Mouse (Mus musculus): ENCODE results near the gene Spock1. TPM values are rescaled to one million over a fixed set of nuclear protein-coding genes. Genes with fewer than 3 reads are reported as not detected.

The Spock1 gene
- polyA plus RNA-seq, 1 experiment from 2014 or later: 1.2 TPM

- H3K27ac ChIP-seq: no peak overlapping the region
- peaks cover 14% of the 10 kb centered on the region for H3K4me1 ChIP-seq
- H3K36me3 ChIP-seq (replicated peaks): no peaks in the 10 kb centered on the region
- H3K9me3 ChIP-seq: no peaks in the 10 kb centered on the region
- no peaks in the 10 kb centered on the region; the same call in 1 of the 2 replicates for H3K27me3 ChIP-seq (ENCODE audit: poor library complexity, severe bottlenecking)
- no peak for DNase-seq (ENCODE audit: extremely low spot score, low spot score)
- no peak overlapping the region for H3K4me3 ChIP-seq
- 92% methylated on average over 10 of the region's 10 CpGs for WGBS
Observed at GRCm38 (mm10) chr13:57637080-57637572, 271.0 kb downstream of the Spock1 start.

- H3K9me3 ChIP-seq: no peaks in the 10 kb centered on the region
- no peaks in the 10 kb centered on the region for H3K36me3 ChIP-seq (replicated peaks)
- H3K4me1 ChIP-seq: peaks cover 14% of the 10 kb centered on the region
- H3K27ac ChIP-seq: no peak overlapping the region
- no peaks in the 10 kb centered on the region for H3K27me3 ChIP-seq (ENCODE audit: poor library complexity, severe bottlenecking)
- no peak overlapping the region for H3K4me3 ChIP-seq
- no peak for DNase-seq (ENCODE audit: extremely low spot score, low spot score)
- WGBS: 79% methylated on average over 10 of the region's 10 CpGs
Observed at GRCm38 (mm10) chr13:57636196-57637015, 271.7 kb downstream of the Spock1 start.

GRCm38 (mm10) chr13:57630532-57630931 is 277.6 kb downstream of the Spock1 start:
- peaks cover 7% of the 10 kb centered on the region for H3K4me1 ChIP-seq

GRCm38 (mm10) chr13:57628218-57628617 is 279.9 kb downstream of the Spock1 start:
- 81% methylated on average over 8 of the region's 8 CpGs for WGBS
- Histone ChIP-seq H3K27ac (no peak overlapping the region), H3K4me3 (no peak overlapping the region), H3K9me3 (no peaks in the 10 kb centered on the region), H3K27me3 (ENCODE audit: poor library complexity, severe bottlenecking) (no peaks in the 10 kb centered on the region), H3K36me3 (replicated peaks) (no peaks in the 10 kb centered on the region), H3K4me1 (peaks cover 3% of the 10 kb centered on the region)
- no peak for DNase-seq (ENCODE audit: extremely low spot score, low spot score)

More at GRCm38 (mm10) chr13:57630532-57630931, 277.6 kb downstream of the Spock1 start:
- no peak for DNase-seq (ENCODE audit: extremely low spot score, low spot score)
- 88% methylated on average over 4 of the region's 4 CpGs for WGBS
- Histone ChIP-seq H3K9me3 (no peaks in the 10 kb centered on the region), H3K27ac (no peak overlapping the region), H3K27me3 (ENCODE audit: poor library complexity, severe bottlenecking) (no peaks in the 10 kb centered on the region), H3K36me3 (replicated peaks) (no peaks in the 10 kb centered on the region), H3K4me3 (no peak overlapping the region)

- Histone ChIP-seq H3K4me1 (no peaks in the 10 kb centered on the region), H3K4me3 (no peak overlapping the region), H3K9me3 (no peaks in the 10 kb centered on the region), H3K36me3 (replicated peaks) (no peaks in the 10 kb centered on the region), H3K27me3 (ENCODE audit: poor library complexity, severe bottlenecking) (no peaks in the 10 kb centered on the region), H3K27ac (no peak overlapping the region)
- 90% methylated on average over 9 of the region's 9 CpGs for WGBS
- no peak for DNase-seq (ENCODE audit: extremely low spot score, low spot score)
Observed at GRCm38 (mm10) chr13:57626434-57626833, 281.7 kb downstream of the Spock1 start.

DNA sequence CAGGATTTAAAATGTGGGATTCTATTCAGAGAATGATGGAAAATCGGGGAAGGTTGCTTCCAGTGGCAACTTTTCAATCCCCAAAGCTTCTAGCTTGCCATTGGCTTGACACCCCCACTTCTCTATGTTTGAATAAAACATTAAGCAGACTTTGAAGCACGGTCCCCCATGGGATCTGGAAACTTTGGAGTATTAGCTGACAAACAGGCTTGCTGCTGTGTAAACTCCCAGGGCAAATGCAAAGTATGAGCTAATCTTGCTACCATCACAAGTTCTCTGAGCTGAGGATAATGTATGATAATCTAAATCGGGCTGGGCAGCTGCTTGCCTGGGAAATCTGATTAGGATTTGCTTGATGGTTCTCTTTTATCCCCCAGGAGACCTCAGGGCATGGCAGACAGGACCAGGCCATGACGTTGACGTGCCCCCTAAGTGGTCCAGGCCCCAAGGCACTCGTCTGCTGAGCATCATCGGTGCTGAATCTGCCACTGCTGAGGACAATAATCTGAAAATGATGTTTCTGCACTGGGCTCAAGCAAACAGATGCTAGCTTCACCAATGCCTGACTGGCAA is 284.1 kb downstream of the Spock1 start:
- DNase-seq (ENCODE audit: extremely low spot score, low spot score): no peak
- H3K36me3 ChIP-seq (replicated peaks): no peaks in the 10 kb centered on the region
- no peak overlapping the region for H3K4me3 ChIP-seq
- H3K27ac ChIP-seq: no peak overlapping the region
- 69% methylated on average over 7 of the region's 7 CpGs for WGBS
- no peaks in the 10 kb centered on the region for H3K4me1 ChIP-seq
- no peaks in the 10 kb centered on the region for H3K27me3 ChIP-seq (ENCODE audit: poor library complexity, severe bottlenecking)
- H3K9me3 ChIP-seq: no peaks in the 10 kb centered on the region

DNA sequence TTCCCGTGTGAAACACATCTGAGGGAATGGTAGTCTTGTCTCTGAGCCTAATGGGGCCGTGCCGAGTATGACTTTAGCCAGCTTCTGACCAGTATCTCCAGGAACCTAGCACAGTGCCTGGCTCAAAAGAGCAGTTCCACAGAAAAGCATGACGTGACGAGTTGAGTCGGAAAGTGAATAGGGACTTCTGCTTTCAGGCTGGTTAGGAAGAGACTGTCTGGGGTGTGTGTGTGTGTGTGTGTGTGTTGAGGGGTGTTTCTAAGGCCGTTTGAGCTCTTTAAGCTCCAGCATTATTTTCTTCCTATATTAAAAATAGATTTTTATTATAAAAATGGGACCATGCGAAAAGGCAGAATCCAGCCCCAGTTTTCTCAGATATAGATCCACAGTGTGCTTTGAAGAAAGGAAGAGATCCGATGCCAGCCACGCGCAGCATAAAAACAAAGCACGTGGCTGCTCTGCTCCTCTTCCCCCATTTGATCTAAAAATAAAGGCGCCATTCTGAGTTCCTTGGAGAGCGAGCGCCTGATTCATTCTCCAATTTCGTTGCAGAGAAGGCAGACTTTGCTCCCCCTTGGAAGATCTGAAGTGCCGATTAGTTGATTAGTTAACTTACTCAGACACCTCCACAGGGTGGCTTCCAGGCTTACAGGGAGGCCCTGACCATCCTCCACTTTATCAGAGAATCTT is 288.9 kb downstream of the Spock1 start:
- Histone ChIP-seq H3K4me3 (no peak overlapping the region), H3K36me3 (replicated peaks) (no peaks in the 10 kb centered on the region), H3K27me3 (ENCODE audit: poor library complexity, severe bottlenecking) (peaks cover 12% of the 10 kb centered on the region; the same call in 1 of the 2 replicates), H3K9me3 (no peaks in the 10 kb centered on the region), H3K4me1 (no peaks in the 10 kb centered on the region), H3K27ac (no peak overlapping the region)
- no peak for DNase-seq (ENCODE audit: extremely low spot score, low spot score)
- WGBS: 84% methylated on average over 17 of the region's 17 CpGs

- Histone ChIP-seq H3K27me3 (ENCODE audit: poor library complexity, severe bottlenecking) (peaks cover 48% of the 10 kb centered on the region), H3K9me3 (peaks cover 6% of the 10 kb centered on the region; the same call in 1 of the 2 replicates), H3K27ac (no peak overlapping the region), H3K4me3 (no peak overlapping the region), H3K36me3 (replicated peaks) (no peaks in the 10 kb centered on the region), H3K4me1 (no peaks in the 10 kb centered on the region)
- 87% methylated on average over 11 of the region's 11 CpGs for WGBS
- DNase-seq (ENCODE audit: extremely low spot score, low spot score): no peak
Observed at GRCm38 (mm10) chr13:57611326-57612171, 296.6 kb downstream of the Spock1 start.

- Histone ChIP-seq H3K4me1 (peaks cover 4% of the 10 kb centered on the region), H3K4me3 (no peak overlapping the region), H3K27me3 (ENCODE audit: poor library complexity, severe bottlenecking) (peaks cover 62% of the 10 kb centered on the region), H3K36me3 (replicated peaks) (no peaks in the 10 kb centered on the region), H3K9me3 (peaks cover 6% of the 10 kb centered on the region; the same call in 1 of the 2 replicates), H3K27ac (no peak overlapping the region)
- 90% methylated on average over 7 of the region's 7 CpGs for WGBS
- DNase-seq (ENCODE audit: extremely low spot score, low spot score): no peak
Observed at GRCm38 (mm10) chr13:57609946-57610345, 298.2 kb downstream of the Spock1 start.

GRCm38 (mm10) chr13:57604437-57604836 is 303.7 kb downstream of the Spock1 start:
- no peak for DNase-seq (ENCODE audit: extremely low spot score, low spot score)
- WGBS: 81% methylated on average over 3 of the region's 3 CpGs
- no peak overlapping the region for H3K27ac ChIP-seq
- no peaks in the 10 kb centered on the region for H3K36me3 ChIP-seq (replicated peaks)
- H3K27me3 ChIP-seq (ENCODE audit: poor library complexity, severe bottlenecking): peaks cover 97% of the 10 kb centered on the region
- H3K4me1 ChIP-seq: peaks cover 32% of the 10 kb centered on the region
- H3K4me3 ChIP-seq: no peak overlapping the region
- H3K9me3 ChIP-seq: peaks cover 6% of the 10 kb centered on the region; the same call in 1 of the 2 replicates

DNA sequence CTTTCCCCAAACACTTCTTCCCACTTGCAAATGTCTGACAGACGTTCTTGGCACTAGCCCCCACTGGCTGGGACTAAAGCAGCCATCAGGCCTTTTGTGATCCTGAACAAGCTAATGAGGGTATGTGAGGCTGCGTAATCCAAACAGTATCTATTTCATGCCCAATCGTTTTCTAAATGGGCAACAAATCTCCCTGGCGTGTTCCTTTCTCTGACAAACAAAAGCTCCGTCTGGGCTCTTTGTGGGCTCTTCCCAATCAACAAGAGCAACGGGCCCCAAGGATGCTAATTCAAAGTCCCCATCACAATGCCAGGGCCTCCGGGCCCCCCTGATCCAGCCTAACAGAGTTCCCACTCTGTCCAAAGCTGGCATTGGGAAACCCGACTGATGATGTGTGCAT is 304.9 kb downstream of the Spock1 start:
- Histone ChIP-seq H3K27ac (no peak overlapping the region), H3K27me3 (ENCODE audit: poor library complexity, severe bottlenecking) (peaks cover 97% of the 10 kb centered on the region), H3K4me1 (peaks cover 32% of the 10 kb centered on the region), H3K9me3 (no peaks in the 10 kb centered on the region; the same call in 1 of the 2 replicates), H3K36me3 (replicated peaks) (no peaks in the 10 kb centered on the region), H3K4me3 (no peak overlapping the region)
- DNase-seq (ENCODE audit: extremely low spot score, low spot score): peak; percentile 43
- 22% methylated on average over 8 of the region's 8 CpGs for WGBS

- no peak for DNase-seq (ENCODE audit: extremely low spot score, low spot score)
- Histone ChIP-seq H3K4me1 (peaks cover 16% of the 10 kb centered on the region), H3K9me3 (no peaks in the 10 kb centered on the region), H3K27me3 (ENCODE audit: poor library complexity, severe bottlenecking) (peaks cover 52% of the 10 kb centered on the region), H3K27ac (peak overlapping the region; percentile 45; the same call in 1 of the 2 replicates), H3K36me3 (replicated peaks) (no peaks in the 10 kb centered on the region), H3K4me3 (no peak overlapping the region)
- 93% methylated on average over 6 of the region's 6 CpGs for WGBS
Observed at GRCm38 (mm10) chr13:57595761-57596051, 312.4 kb downstream of the Spock1 start.

All from forebrain, embryonic 10.5 days (tissue).